ENCODE assay signal across 20 mouse cellular contexts in genomic region chr5:120286787-120287186, GRCm38 (mm10).
A peak's percentile ranks its signal among the peaks of the same experiment; 100 is the strongest.
DNase-seq lines count a peak whose midpoint lies in the region; ATAC-seq lines count a peak whose summit lies in the region.
"Had no signal": no experiment of that assay in that cellular context is flagged by ENCODE, and none has a peak within 500 bp of the region (broad histone marks: within the 10 kb centered on the region; RNA-seq: fewer than 3 reads in every experiment).

No protein-coding gene starts in this region.

- H3K36me3 ChIP-seq in forebrain, embryonic 11.5 days (ENCODE audit: control insufficient read depth, insufficient read depth, low read length), result no peaks in the 10 kb centered on the region
- no peaks in the 10 kb centered on the region for H3K36me3 ChIP-seq in forebrain, embryonic 16.5 days (ENCODE audit: control insufficient read depth, insufficient read depth)
- H3K36me3 ChIP-seq in hindbrain, embryonic 12.5 days, result no peaks in the 10 kb centered on the region
- H3K36me3 ChIP-seq in midbrain, embryonic 15.5 days (replicated peaks), result no peaks in the 10 kb centered on the region
- H3K36me3 ChIP-seq: heart, embryonic 15.5 days; neural tube, embryonic 13.5 days had no signal

- H3K9me3 ChIP-seq in forebrain, embryonic 11.5 days (ENCODE audit: control insufficient read depth, low read length), result 0 out of 2 replicates have a peak, but pooled peaks cover 2% of the 10 kb centered on the region
- no peaks in the 10 kb centered on the region; the same call in 1 of the 2 replicates for H3K9me3 ChIP-seq in forebrain, embryonic 16.5 days (ENCODE audit: control insufficient read depth, low read length)
- H3K9me3 ChIP-seq in hindbrain, embryonic 12.5 days (replicated peaks), result 0 out of 2 replicates have a peak, but pooled peaks cover 4% of the 10 kb centered on the region
- H3K9me3 ChIP-seq in midbrain, embryonic 15.5 days, result no peaks in the 10 kb centered on the region
- H3K9me3 ChIP-seq: heart, embryonic 15.5 days had no signal

- peaks cover 18% of the 10 kb centered on the region for H3K4me1 ChIP-seq in forebrain, embryonic 11.5 days (replicated peaks; ENCODE audit: control insufficient read depth, insufficient read depth, low read length)
- peaks cover 6% of the 10 kb centered on the region for H3K4me1 ChIP-seq in forebrain, embryonic 16.5 days (replicated peaks; ENCODE audit: control insufficient read depth, insufficient read depth, low read length)
- peaks cover 32% of the 10 kb centered on the region for H3K4me1 ChIP-seq in hindbrain, embryonic 12.5 days
- H3K4me1 ChIP-seq in midbrain, embryonic 15.5 days, result peaks cover 28% of the 10 kb centered on the region
- H3K4me1 ChIP-seq: heart, embryonic 15.5 days had no signal

- no peak for ATAC-seq in forebrain, embryonic 11.5 days (replicated peaks; ENCODE audit: low FRiP score)
- ATAC-seq in forebrain, embryonic 16.5 days, result no peak
- ATAC-seq in hindbrain, embryonic 12.5 days (ENCODE audit: low FRiP score), result no peak
- ATAC-seq in midbrain, embryonic 15.5 days (replicated peaks), result no peak; the same call in 1 of the 2 replicates
- ATAC-seq: forebrain, embryonic 14.5 days; liver, postnatal 0 days had no signal

- H3K27ac ChIP-seq in forebrain, embryonic 11.5 days (ENCODE audit: low read depth, low read length), result no peak overlapping the region
- no peak overlapping the region for H3K27ac ChIP-seq in forebrain, embryonic 16.5 days (ENCODE audit: low read length)
- peak overlapping the region; percentile 55 for H3K27ac ChIP-seq in hindbrain, embryonic 12.5 days
- H3K27ac ChIP-seq in midbrain, embryonic 15.5 days, result 0 out of 2 replicates have a peak overlapping the region, but pooled peaks have one; percentile 17
- H3K27ac ChIP-seq: heart, embryonic 15.5 days; stomach, postnatal 0 days had no signal

- H3K9ac ChIP-seq in forebrain, embryonic 11.5 days (ENCODE audit: low read length), result no peak overlapping the region
- H3K9ac ChIP-seq in forebrain, embryonic 16.5 days (replicated peaks; ENCODE audit: low read depth, low read length), result no peak overlapping the region
- no peak overlapping the region for H3K9ac ChIP-seq in hindbrain, embryonic 12.5 days
- no peak overlapping the region for H3K9ac ChIP-seq in midbrain, embryonic 15.5 days
- H3K9ac ChIP-seq: heart, embryonic 15.5 days; liver, postnatal 0 days; neural tube, embryonic 13.5 days had no signal

- no peak overlapping the region for H3K4me2 ChIP-seq in forebrain, embryonic 11.5 days (ENCODE audit: low read depth, low read length, severe bottlenecking)
- no peak overlapping the region for H3K4me2 ChIP-seq in forebrain, embryonic 16.5 days (ENCODE audit: low read length)
- H3K4me2 ChIP-seq in hindbrain, embryonic 12.5 days (replicated peaks), result no peak overlapping the region
- H3K4me2 ChIP-seq in midbrain, embryonic 15.5 days, result no peak overlapping the region
- H3K4me2 ChIP-seq: heart, embryonic 15.5 days; neural tube, embryonic 13.5 days had no signal

- H3K27me3 ChIP-seq in forebrain, embryonic 11.5 days (ENCODE audit: control insufficient read depth, insufficient read depth, low read length), result peaks cover 10% of the 10 kb centered on the region
- H3K27me3 ChIP-seq in forebrain, embryonic 16.5 days (replicated peaks; ENCODE audit: control insufficient read depth, insufficient read depth, low read length), result peaks cover 5% of the 10 kb centered on the region; the same call in 1 of the 2 replicates
- H3K27me3 ChIP-seq in hindbrain, embryonic 12.5 days, result peaks cover 67% of the 10 kb centered on the region
- 0 out of 2 replicates have a peak, but pooled peaks cover 3% of the 10 kb centered on the region for H3K27me3 ChIP-seq in midbrain, embryonic 15.5 days (replicated peaks)

- peak; percentile 47 for DNase-seq in forebrain, embryonic 11.5 days (ENCODE audit: low spot score)
- peak; percentile 41 for DNase-seq in 3134 (ENCODE audit: extremely low read depth, insufficient read length, low spot score)
- no peak for DNase-seq in right cerebral cortex, postnatal 36 days (ENCODE audit: low spot score in 2 of 2)
- DNase-seq in left cerebral cortex, adult 18-20 months (ENCODE audit: low spot score in 2 of 2), result no peak
- DNase-seq: cerebellum, postnatal 25 days; heart, adult 11 months; kidney, adult 8-10 months; kidney, postnatal 25 days; layer of hippocampus, adult 9-11 months; liver; liver, postnatal 0 days; lung, postnatal 36 days; right cerebral cortex, postnatal 14 days had no signal

- WGBS in forebrain, embryonic 11.5 days, result 81% methylated on average over 4 of the region's 4 CpGs
- WGBS in forebrain, embryonic 16.5 days, result 57% methylated on average over 4 of the region's 4 CpGs
- 70% methylated on average over 4 of the region's 4 CpGs for WGBS in hindbrain, embryonic 12.5 days
- 67% methylated on average over 4 of the region's 4 CpGs for WGBS in midbrain, embryonic 15.5 days

- no peak overlapping the region for H3K4me3 ChIP-seq in forebrain, embryonic 11.5 days (ENCODE audit: low read depth, low read length)
- H3K4me3 ChIP-seq in forebrain, embryonic 16.5 days (replicated peaks; ENCODE audit: low read length), result no peak overlapping the region
- no peak overlapping the region for H3K4me3 ChIP-seq in hindbrain, embryonic 12.5 days
- no peak overlapping the region for H3K4me3 ChIP-seq in midbrain, embryonic 15.5 days
- H3K4me3 ChIP-seq: heart, embryonic 15.5 days; neural tube, embryonic 13.5 days had no signal

Comparison
In these comparisons a context has a peak if more than half of its experiments do, and no peak if none do; other contexts are left out.
1. DNase-seq: peak in forebrain, embryonic 11.5 days (single experiment) and 3134 (single experiment); none in right cerebral cortex, postnatal 36 days (0 of 2) and left cerebral cortex, adult 18-20 months (0 of 2).
2. H3K27ac ChIP-seq: peak in hindbrain, embryonic 12.5 days (single experiment) and midbrain, embryonic 15.5 days (single experiment); none in forebrain, embryonic 11.5 days (single experiment) and forebrain, embryonic 16.5 days (single experiment).